Mouse (Mus musculus): Measurements from ENCODE around the gene Fcgr3. TPM values are rescaled to one million over a fixed set of nuclear protein-coding genes. Genes with fewer than 3 reads are reported as not detected.
"Not testable (repeated sequence)": the region's sequence is repeated elsewhere in the genome, so short reads cannot be mapped to it uniquely, and the experiment has no call there.

Gene Fcgr3
- polyA plus RNA-seq, 1 experiment from 2014 or later, result 8.3 TPM

- no peak for ATAC-seq (ENCODE audit: low FRiP score, low TSS enrichment)
- Histone ChIP-seq H3K9me3 (ENCODE audit: control insufficient read depth, low read length) (no peaks in the 10 kb centered on the region), H3K4me1 (ENCODE audit: control insufficient read depth, insufficient read depth, low read length) (no peaks in the 10 kb centered on the region), H3K4me3 (replicated peaks; ENCODE audit: low read depth, low read length) (no peak overlapping the region), H3K4me2 (ENCODE audit: low read length) (no peak overlapping the region), H3K27me3 (ENCODE audit: control insufficient read depth, insufficient read depth, low read length) (peaks cover 9% of the 10 kb centered on the region), H3K9ac (replicated peaks; ENCODE audit: low read length) (no peak overlapping the region), H3K27ac (replicated peaks; ENCODE audit: low read depth, low read length) (no peak overlapping the region), H3K36me3 (ENCODE audit: control insufficient read depth, insufficient read depth, low read length) (no peaks in the 10 kb centered on the region)
- DNase-seq, result no peak
- WGBS, result 81% methylated on average over 2 of the region's 2 CpGs
These were observed 26.0 kb upstream of the Fcgr3 start for GRCm38 (mm10) chr1:171090761-171091160.

GRCm38 (mm10) chr1:171089891-171090290 is 25.2 kb upstream of the Fcgr3 start:
- no peak for ATAC-seq (ENCODE audit: low FRiP score, low TSS enrichment)
- Histone ChIP-seq H3K4me3 (replicated peaks; ENCODE audit: low read depth, low read length) (no peak overlapping the region), H3K9me3 (ENCODE audit: control insufficient read depth, low read length) (no peaks in the 10 kb centered on the region), H3K27ac (replicated peaks; ENCODE audit: low read depth, low read length) (no peak overlapping the region), H3K4me2 (ENCODE audit: low read length) (no peak overlapping the region), H3K4me1 (ENCODE audit: control insufficient read depth, insufficient read depth, low read length) (no peaks in the 10 kb centered on the region), H3K36me3 (ENCODE audit: control insufficient read depth, insufficient read depth, low read length) (no peaks in the 10 kb centered on the region), H3K27me3 (ENCODE audit: control insufficient read depth, insufficient read depth, low read length) (peaks cover 9% of the 10 kb centered on the region), H3K9ac (replicated peaks; ENCODE audit: low read length) (no peak overlapping the region)
- no peak for DNase-seq
- 95% methylated on average over 1 of the region's 1 CpGs for WGBS

DNA sequence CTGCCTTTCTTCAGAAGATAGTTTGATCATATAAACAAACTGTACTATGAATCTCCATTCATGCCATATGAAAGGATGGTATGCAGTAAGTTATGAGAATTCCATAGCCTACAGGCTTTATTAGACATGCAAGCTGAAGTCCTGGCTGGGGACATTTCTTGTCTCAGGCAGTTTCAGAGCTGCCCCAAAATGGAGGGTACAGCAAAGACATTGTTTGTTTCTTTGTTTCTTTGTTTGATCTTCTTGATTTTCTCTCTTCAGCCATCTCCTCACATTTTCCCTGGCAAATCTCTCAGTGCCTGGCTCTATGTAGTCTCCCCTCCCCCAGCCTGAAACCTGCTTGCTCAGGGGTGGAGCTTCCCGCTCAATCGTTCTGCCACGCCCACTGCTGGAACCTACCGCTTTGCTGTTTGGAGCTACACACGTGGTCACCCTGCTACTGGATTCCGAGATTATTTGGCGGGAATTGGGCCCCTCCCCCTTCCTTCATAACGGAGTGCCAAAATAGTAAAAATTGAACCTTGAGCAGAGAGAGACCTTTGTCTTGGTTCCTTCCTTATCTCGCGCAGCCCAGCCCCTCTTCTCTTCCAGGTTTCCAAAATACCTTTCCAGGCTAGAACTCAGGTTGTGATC is 23.6 kb upstream of the Fcgr3 start:
- H3K4me2 ChIP-seq (ENCODE audit: low read length), result peak overlapping the region; percentile 9
- not testable (repeated sequence) for H3K27ac ChIP-seq (replicated peaks; ENCODE audit: low read depth, low read length); H3K36me3 ChIP-seq (ENCODE audit: control insufficient read depth, insufficient read depth, low read length); H3K4me3 ChIP-seq (replicated peaks; ENCODE audit: low read depth, low read length); ATAC-seq (ENCODE audit: low FRiP score, low TSS enrichment); DNase-seq; H3K4me1 ChIP-seq (ENCODE audit: control insufficient read depth, insufficient read depth, low read length); H3K9me3 ChIP-seq (ENCODE audit: control insufficient read depth, low read length); H3K27me3 ChIP-seq (ENCODE audit: control insufficient read depth, insufficient read depth, low read length); H3K9ac ChIP-seq (replicated peaks; ENCODE audit: low read length)
- WGBS, result 3% methylated on average over 10 of the region's 10 CpGs

GRCm38 (mm10) chr1:171085718-171086117 is 21.0 kb upstream of the Fcgr3 start:
- peak overlapping the region; percentile 73 for H3K4me2 ChIP-seq (ENCODE audit: low read length)
- peak overlapping the region; percentile 51 for H3K9ac ChIP-seq (replicated peaks; ENCODE audit: low read length)
- ATAC-seq (ENCODE audit: low FRiP score, low TSS enrichment), result no peak
- H3K36me3 ChIP-seq (ENCODE audit: control insufficient read depth, insufficient read depth, low read length), result no peaks in the 10 kb centered on the region
- peak overlapping the region; percentile 51 for H3K4me3 ChIP-seq (replicated peaks; ENCODE audit: low read depth, low read length)
- peaks cover 12% of the 10 kb centered on the region for H3K27me3 ChIP-seq (ENCODE audit: control insufficient read depth, insufficient read depth, low read length)
- H3K27ac ChIP-seq (replicated peaks; ENCODE audit: low read depth, low read length), result no peak overlapping the region
- no peaks in the 10 kb centered on the region for H3K9me3 ChIP-seq (ENCODE audit: control insufficient read depth, low read length)
- WGBS, result 1% methylated on average over 26 of the region's 26 CpGs
- H3K4me1 ChIP-seq (ENCODE audit: control insufficient read depth, insufficient read depth, low read length), result no peaks in the 10 kb centered on the region
- peak; percentile 65 for DNase-seq

DNA sequence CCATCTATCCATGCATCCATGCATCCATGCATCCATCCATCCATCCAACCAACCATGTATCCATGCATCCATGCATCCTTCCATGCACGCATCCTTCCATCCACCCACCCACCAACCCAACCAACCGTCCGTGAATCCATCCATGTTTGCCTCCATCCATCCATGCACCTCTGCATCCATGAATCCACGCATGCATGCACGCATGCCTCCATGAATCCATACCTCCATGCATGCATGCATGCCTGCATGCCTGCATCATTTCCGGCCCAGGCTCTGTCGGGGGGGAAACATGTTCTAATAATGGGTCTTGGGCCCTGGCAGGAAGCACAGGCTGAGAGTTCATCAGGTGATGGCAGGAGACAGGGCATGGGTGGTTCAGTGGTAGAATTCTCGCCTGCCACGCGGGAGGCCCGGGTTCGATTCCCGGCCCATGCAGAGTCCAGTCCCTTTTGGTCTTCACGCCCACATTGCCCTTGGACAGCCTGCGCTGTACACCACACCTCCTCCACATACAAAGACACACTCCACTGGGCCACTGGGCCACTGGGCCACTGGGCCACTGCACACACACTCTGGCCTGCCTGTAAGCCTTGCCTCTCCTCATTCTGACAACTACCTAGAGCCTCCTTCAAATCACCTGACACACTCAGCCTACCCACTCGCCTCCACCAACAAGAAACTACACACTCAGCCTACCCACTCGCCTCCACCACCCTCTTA is 16.9 kb upstream of the Fcgr3 start:
- H3K27ac ChIP-seq (replicated peaks; ENCODE audit: low read depth, low read length); DNase-seq; H3K9me3 ChIP-seq (ENCODE audit: control insufficient read depth, low read length); H3K4me2 ChIP-seq (ENCODE audit: low read length); H3K9ac ChIP-seq (replicated peaks; ENCODE audit: low read length); H3K4me3 ChIP-seq (replicated peaks; ENCODE audit: low read depth, low read length); H3K4me1 ChIP-seq (ENCODE audit: control insufficient read depth, insufficient read depth, low read length); H3K36me3 ChIP-seq (ENCODE audit: control insufficient read depth, insufficient read depth, low read length): not testable (repeated sequence)
- 39% methylated on average over 10 of the region's 17 CpGs for WGBS
- 0 out of 2 replicates have a peak, but pooled peaks have one; percentile 3 for ATAC-seq (ENCODE audit: low FRiP score, low TSS enrichment)
- peaks cover 22% of the 10 kb centered on the region for H3K27me3 ChIP-seq (ENCODE audit: control insufficient read depth, insufficient read depth, low read length)

DNA sequence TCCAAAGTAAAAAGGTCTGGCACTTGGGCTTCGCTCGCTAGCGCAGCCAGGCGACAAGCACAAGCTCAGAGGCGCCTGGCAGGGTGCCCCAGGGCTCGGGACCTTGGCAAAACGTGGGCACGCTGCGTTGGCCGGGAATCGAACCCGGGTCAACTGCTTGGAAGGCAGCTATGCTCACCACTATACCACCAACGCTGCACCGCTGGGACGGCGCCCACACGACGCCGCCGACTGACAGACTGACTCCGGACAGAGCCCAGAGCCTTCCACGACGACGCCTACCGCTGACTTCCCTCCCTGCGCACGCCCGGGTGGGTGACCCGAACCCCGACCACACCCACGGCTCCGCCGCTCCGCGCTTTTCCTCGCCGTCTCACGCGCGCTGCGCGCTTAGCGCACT is 15.1 kb upstream of the Fcgr3 start:
- not testable (repeated sequence) for DNase-seq; H3K4me1 ChIP-seq (ENCODE audit: control insufficient read depth, insufficient read depth, low read length); H3K4me3 ChIP-seq (replicated peaks; ENCODE audit: low read depth, low read length); H3K27ac ChIP-seq (replicated peaks; ENCODE audit: low read depth, low read length); H3K9me3 ChIP-seq (ENCODE audit: control insufficient read depth, low read length); H3K36me3 ChIP-seq (ENCODE audit: control insufficient read depth, insufficient read depth, low read length); H3K4me2 ChIP-seq (ENCODE audit: low read length); H3K9ac ChIP-seq (replicated peaks; ENCODE audit: low read length)
- peaks cover 16% of the 10 kb centered on the region; the same call in 1 of the 2 replicates for H3K27me3 ChIP-seq (ENCODE audit: control insufficient read depth, insufficient read depth, low read length)
- ATAC-seq (ENCODE audit: low FRiP score, low TSS enrichment), result peak; percentile 10; the same call in 1 of the 2 replicates
- WGBS, result no CpG with 5 or more reads among the region's 43 CpGs

DNA sequence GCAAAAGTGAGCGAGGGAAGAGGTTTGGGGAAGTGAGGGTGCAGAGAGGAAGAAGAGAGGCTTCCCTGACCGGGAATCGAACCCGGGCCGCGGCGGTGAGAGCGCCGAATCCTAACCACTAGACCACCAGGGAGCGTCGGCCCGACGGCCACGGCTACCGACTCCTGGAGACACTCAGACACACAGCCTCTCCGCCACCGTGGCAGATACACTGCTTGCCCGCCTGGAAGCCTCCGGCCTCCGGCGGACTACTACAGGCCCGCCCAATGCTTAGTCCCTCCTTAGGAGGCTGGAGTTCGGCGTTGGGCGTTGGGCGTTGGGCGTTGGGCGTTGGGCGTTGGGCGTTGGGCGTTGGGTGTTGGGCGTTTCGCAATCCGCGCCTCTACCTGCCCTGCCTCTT is 14.6 kb upstream of the Fcgr3 start:
- not testable (repeated sequence) for H3K9ac ChIP-seq (replicated peaks; ENCODE audit: low read length); H3K36me3 ChIP-seq (ENCODE audit: control insufficient read depth, insufficient read depth, low read length); DNase-seq; H3K4me2 ChIP-seq (ENCODE audit: low read length); H3K4me3 ChIP-seq (replicated peaks; ENCODE audit: low read depth, low read length); H3K4me1 ChIP-seq (ENCODE audit: control insufficient read depth, insufficient read depth, low read length); H3K9me3 ChIP-seq (ENCODE audit: control insufficient read depth, low read length); H3K27ac ChIP-seq (replicated peaks; ENCODE audit: low read depth, low read length)
- WGBS, result 0% methylated on average over 1 of the region's 35 CpGs
- peaks cover 16% of the 10 kb centered on the region; the same call in 1 of the 2 replicates for H3K27me3 ChIP-seq (ENCODE audit: control insufficient read depth, insufficient read depth, low read length)
- ATAC-seq (ENCODE audit: low FRiP score, low TSS enrichment), result peak; percentile 43; the same call in 1 of the 2 replicates

DNA sequence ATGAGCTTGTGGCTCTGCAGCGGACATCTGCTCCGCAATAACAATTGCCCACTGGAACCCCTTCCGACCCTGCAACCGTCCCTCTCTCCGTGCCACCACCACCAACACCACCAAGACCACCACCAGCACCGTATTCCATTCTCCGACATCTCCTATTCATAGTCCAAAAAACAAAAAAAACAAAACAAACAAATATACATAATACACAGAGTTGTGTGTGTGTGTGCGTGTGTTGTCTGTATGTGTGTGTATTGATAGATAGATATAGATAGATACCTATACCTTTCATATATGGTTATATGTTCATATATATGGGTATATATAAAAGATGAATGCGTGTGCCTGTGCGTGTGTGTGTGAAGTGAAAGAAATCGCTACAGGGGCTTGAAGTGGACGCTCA is 13.7 kb upstream of the Fcgr3 start:
- not testable (repeated sequence) for H3K9me3 ChIP-seq (ENCODE audit: control insufficient read depth, low read length); H3K27ac ChIP-seq (replicated peaks; ENCODE audit: low read depth, low read length); H3K4me3 ChIP-seq (replicated peaks; ENCODE audit: low read depth, low read length); H3K9ac ChIP-seq (replicated peaks; ENCODE audit: low read length); ATAC-seq (ENCODE audit: low FRiP score, low TSS enrichment); H3K36me3 ChIP-seq (ENCODE audit: control insufficient read depth, insufficient read depth, low read length); H3K4me1 ChIP-seq (ENCODE audit: control insufficient read depth, insufficient read depth, low read length)
- peak overlapping the region; percentile 30; the same call in 1 of the 2 replicates for H3K4me2 ChIP-seq (ENCODE audit: low read length)
- peaks cover 23% of the 10 kb centered on the region for H3K27me3 ChIP-seq (ENCODE audit: control insufficient read depth, insufficient read depth, low read length)
- DNase-seq, result peak; percentile 32
- 21% methylated on average over 11 of the region's 12 CpGs for WGBS

- not testable (repeated sequence) for H3K27ac ChIP-seq (replicated peaks; ENCODE audit: low read depth, low read length); H3K36me3 ChIP-seq (ENCODE audit: control insufficient read depth, insufficient read depth, low read length); H3K4me3 ChIP-seq (replicated peaks; ENCODE audit: low read depth, low read length); H3K9me3 ChIP-seq (ENCODE audit: control insufficient read depth, low read length); H3K4me1 ChIP-seq (ENCODE audit: control insufficient read depth, insufficient read depth, low read length); DNase-seq; H3K9ac ChIP-seq (replicated peaks; ENCODE audit: low read length)
- Histone ChIP-seq H3K27me3 (ENCODE audit: control insufficient read depth, insufficient read depth, low read length) (peaks cover 23% of the 10 kb centered on the region), H3K4me2 (ENCODE audit: low read length) (peak overlapping the region; percentile 30; the same call in 1 of the 2 replicates)
- ATAC-seq (ENCODE audit: low FRiP score, low TSS enrichment), result peak; percentile 32
- 2% methylated on average over 15 of the region's 27 CpGs for WGBS
These were observed 13.2 kb upstream of the Fcgr3 start for GRCm38 (mm10) chr1:171077955-171078354.
